Mouse (Mus musculus) hindbrain, embryonic 15.5 days (tissue): ENCODE data around the gene Clpb. TPM values are rescaled to one million over a fixed set of nuclear protein-coding genes. Genes with fewer than 3 reads are reported as not detected.

Experiments used
- ATAC-seq: fragments of 200-750 bp; cut with Nextera tagmentation; 2 replicates; pipeline ENCODE4 v1.8.0; 2017; ENCODE audit warnings: low read depth, moderate number of reproducible peaks, moderate TSS enrichment; ENCODE audit not compliant: low FRiP score
- H3K27ac ChIP-seq: fragments of 300-500 bp; sonication (generic); replicated peaks from 2 replicates; pipeline ENCODE4 v1.5.1; 2015; ENCODE audit warnings: mild to moderate bottlenecking, inconsistent platforms
- H3K27me3 ChIP-seq: fragments of 300-500 bp; sonication (generic); 2 replicates; pipeline ENCODE4 v1.6.1; 2015; ENCODE audit warnings: control low read depth, inconsistent platforms
- H3K36me3 ChIP-seq: fragments of 300-500 bp; sonication (generic); 2 replicates; pipeline ENCODE4 v1.6.1; 2015; ENCODE audit warnings: control low read depth, inconsistent platforms
- H3K4me1 ChIP-seq: fragments of 300-500 bp; sonication (generic); replicated peaks from 2 replicates; pipeline ENCODE4 v1.6.1; 2015; ENCODE audit warnings: control low read depth, inconsistent platforms
- H3K4me2 ChIP-seq: fragments of 300-500 bp; sonication (generic); 2 replicates; pipeline ENCODE4 v1.6.1; 2015; ENCODE audit warnings: moderate library complexity, mild to moderate bottlenecking, inconsistent platforms
- H3K4me3 ChIP-seq: fragments of 300-500 bp; sonication (generic); 2 replicates; pipeline ENCODE4 v1.5.1; 2015; ENCODE audit warnings: mild to moderate bottlenecking, inconsistent platforms
- H3K9ac ChIP-seq: fragments of 300-500 bp; sonication (generic); 2 replicates; pipeline ENCODE4 v1.6.1; 2015; ENCODE audit warnings: inconsistent platforms
- H3K9me3 ChIP-seq: fragments of 300-500 bp; sonication (generic); 2 replicates; pipeline ENCODE4 v1.6.1; 2016; ENCODE audit warnings: control low read depth, inconsistent platforms
- WGBS: fragments of 180-500 bp; shearing (Covaris S2); methylation state at CpG from one replicate; pipeline ENCODE4 v1.1.7; 2015; 5-methylcytosine and 5-hydroxymethylcytosine counted together
- polyA plus RNA-seq: library from polyadenylated mRNA; unstranded; fragments of >200 nt; fragmentation: Nextera tagmentation; extraction: Ambion mirVana; gene quantifications from 2 replicates; pipeline ENCODE4 v1.2.1, GENCODE M21; 2015

Clpb gene
- polyA plus RNA-seq, 1 experiment from 2014 or later: 43.5 TPM

GRCm38 (mm10) chr7:101772687-101773086, 109.3 kb downstream of the Clpb start:
- Histone ChIP-seq H3K4me2 (no peak overlapping the region; the same call in 1 of the 2 replicates), H3K27ac (no peak overlapping the region; the same call in 1 of the 2 replicates)
- WGBS: 41% methylated on average over 8 of the region's 8 CpGs

GRCm38 (mm10) chr7:101777053-101777452, 113.6 kb downstream of the Clpb start:
- Histone ChIP-seq H3K9ac (no peak overlapping the region), H3K27ac (no peak overlapping the region), H3K4me2 (no peak overlapping the region), H3K4me1 (peaks cover 15% of the 10 kb centered on the region), H3K36me3 (0 out of 2 replicates have a peak, but pooled peaks cover 5% of the 10 kb centered on the region), H3K27me3 (no peaks in the 10 kb centered on the region), H3K4me3 (no peak overlapping the region), H3K9me3 (no peaks in the 10 kb centered on the region)
- no peak for ATAC-seq
- WGBS: 100% methylated on average over 1 of the region's 1 CpGs

More at GRCm38 (mm10) chr7:101772687-101773086, 109.3 kb downstream of the Clpb start:
- no peak overlapping the region for H3K4me3 ChIP-seq
- no peaks in the 10 kb centered on the region for H3K9me3 ChIP-seq
- peaks cover 35% of the 10 kb centered on the region for H3K4me1 ChIP-seq
- H3K9ac ChIP-seq: no peak overlapping the region
- no peaks in the 10 kb centered on the region for H3K27me3 ChIP-seq
- ATAC-seq: peak; percentile 71
- no peaks in the 10 kb centered on the region for H3K36me3 ChIP-seq

GRCm38 (mm10) chr7:101817861-101818401, 154.5 kb downstream of the Clpb start, which contains the start of gene Phox2a:
Phox2a (plus strand) TSS chr7:101818313.
- no peak within 1 kb of the TSS for H3K9ac ChIP-seq
- WGBS: under 1% methylated on average over 35 of the region's 45 CpGs

GRCm38 (mm10) chr7:101820295-101821030, 157.0 kb downstream of the Clpb start:
- Histone ChIP-seq H3K9me3 (no peaks in the 10 kb centered on the region), H3K27ac (no peak overlapping the region), H3K4me1 (peaks cover 30% of the 10 kb centered on the region), H3K27me3 (peaks cover 76% of the 10 kb centered on the region), H3K4me3 (peak overlapping the region; percentile 38), H3K9ac (no peak overlapping the region), H3K4me2 (peak overlapping the region; percentile 67), H3K36me3 (no peaks in the 10 kb centered on the region)
- 4% methylated on average over 35 of the region's 35 CpGs for WGBS
- ATAC-seq: no peak

More at GRCm38 (mm10) chr7:101817861-101818401, 154.5 kb downstream of the Clpb start, which contains the start of gene Phox2a:
- Histone ChIP-seq H3K9me3 (no peaks in the 10 kb centered on the region), H3K27me3 (peaks cover 66% of the 10 kb centered on the region), H3K36me3 (no peaks in the 10 kb centered on the region), H3K4me2 (peak within 1 kb of the TSS; percentile 51), H3K4me1 (peaks cover 30% of the 10 kb centered on the region), H3K27ac (no peak within 1 kb of the TSS), H3K4me3 (peak within 1 kb of the TSS; percentile 30)
- peak; percentile 31 for ATAC-seq

- Histone ChIP-seq H3K4me2 (peak overlapping the region; percentile 67), H3K27me3 (peaks cover 71% of the 10 kb centered on the region), H3K36me3 (no peaks in the 10 kb centered on the region), H3K9ac (peak overlapping the region; percentile 30), H3K9me3 (no peaks in the 10 kb centered on the region), H3K4me1 (peaks cover 30% of the 10 kb centered on the region), H3K27ac (no peak overlapping the region), H3K4me3 (peak overlapping the region; percentile 38)
- ATAC-seq: peak; percentile 63
- WGBS: under 1% methylated on average over 58 of the region's 71 CpGs
Observed at GRCm38 (mm10) chr7:101821571-101822501, 158.4 kb downstream of the Clpb start.

- H3K27ac ChIP-seq: no peak overlapping the region
- 31% methylated on average over 32 of the region's 32 CpGs for WGBS
- no peak overlapping the region for H3K9ac ChIP-seq
- no peak for ATAC-seq
- peaks cover 59% of the 10 kb centered on the region for H3K27me3 ChIP-seq
- H3K9me3 ChIP-seq: no peaks in the 10 kb centered on the region
- H3K4me2 ChIP-seq: peak overlapping the region; percentile 17; the same call in 1 of the 2 replicates
- no peak overlapping the region for H3K4me3 ChIP-seq
- H3K4me1 ChIP-seq: peaks cover 25% of the 10 kb centered on the region
- H3K36me3 ChIP-seq: no peaks in the 10 kb centered on the region
Observed at GRCm38 (mm10) chr7:101822836-101823757, 159.7 kb downstream of the Clpb start.

GRCm38 (mm10) chr7:101823758-101824630, 160.6 kb downstream of the Clpb start:
- 82% methylated on average over 18 of the region's 18 CpGs for WGBS
- Histone ChIP-seq H3K4me2 (no peak overlapping the region), H3K9me3 (no peaks in the 10 kb centered on the region), H3K9ac (no peak overlapping the region), H3K27ac (no peak overlapping the region), H3K4me3 (no peak overlapping the region), H3K4me1 (peaks cover 20% of the 10 kb centered on the region), H3K36me3 (no peaks in the 10 kb centered on the region), H3K27me3 (peaks cover 50% of the 10 kb centered on the region)
- ATAC-seq: no peak; the same call in 1 of the 2 replicates

GRCm38 (mm10) chr7:101830373-101830772, 166.9 kb downstream of the Clpb start:
- Histone ChIP-seq H3K4me1 (peaks cover 10% of the 10 kb centered on the region), H3K27ac (no peak overlapping the region), H3K36me3 (peaks cover 7% of the 10 kb centered on the region), H3K9ac (no peak overlapping the region), H3K4me3 (no peak overlapping the region), H3K4me2 (no peak overlapping the region), H3K9me3 (no peaks in the 10 kb centered on the region), H3K27me3 (no peaks in the 10 kb centered on the region)
- WGBS: 98% methylated on average over 3 of the region's 3 CpGs
- no peak for ATAC-seq

GRCm38 (mm10) chr7:101831437-101831836, 168.0 kb downstream of the Clpb start:
- peaks cover 15% of the 10 kb centered on the region for H3K4me1 ChIP-seq
- no peak for ATAC-seq
- H3K9me3 ChIP-seq: no peaks in the 10 kb centered on the region
- no peak overlapping the region for H3K27ac ChIP-seq
- H3K27me3 ChIP-seq: no peaks in the 10 kb centered on the region
- H3K9ac ChIP-seq: no peak overlapping the region
- H3K4me2 ChIP-seq: no peak overlapping the region
- WGBS: 94% methylated on average over 8 of the region's 8 CpGs
- no peak overlapping the region for H3K4me3 ChIP-seq
- peaks cover 7% of the 10 kb centered on the region for H3K36me3 ChIP-seq

GRCm38 (mm10) chr7:101832372-101832771, 168.9 kb downstream of the Clpb start:
- H3K9me3 ChIP-seq: no peaks in the 10 kb centered on the region
- H3K36me3 ChIP-seq: peaks cover 7% of the 10 kb centered on the region
- no peak overlapping the region for H3K4me2 ChIP-seq
- H3K4me3 ChIP-seq: no peak overlapping the region
- H3K27me3 ChIP-seq: peaks cover 3% of the 10 kb centered on the region; the same call in 1 of the 2 replicates
- no peak overlapping the region for H3K9ac ChIP-seq
- no peak overlapping the region for H3K27ac ChIP-seq
- WGBS: 96% methylated on average over 4 of the region's 4 CpGs
- H3K4me1 ChIP-seq: peaks cover 25% of the 10 kb centered on the region
- no peak for ATAC-seq
